Mouse (Mus musculus): ENCODE data around the gene Adarb1.

DNA sequence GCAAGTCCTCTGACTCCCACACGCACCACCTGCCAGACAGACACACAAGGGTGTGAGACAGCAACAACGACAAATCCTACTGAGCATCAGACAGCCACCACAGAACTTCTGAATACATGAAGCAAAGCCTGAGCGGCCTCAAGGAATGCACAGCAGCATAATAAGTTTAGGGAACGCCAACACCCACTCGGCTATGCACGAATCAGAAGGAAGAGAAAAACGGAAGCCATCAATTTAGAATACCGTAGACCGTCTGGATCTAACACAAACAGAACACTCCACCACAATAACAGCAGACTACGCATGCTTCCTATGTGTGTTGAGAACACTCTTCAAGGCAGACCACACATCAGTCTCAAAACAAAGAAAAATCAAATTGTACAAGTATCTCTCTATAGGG is 109.1 kb downstream of the Adarb1 start:
- TF ChIP-seq POLR2A (IDR thresholded peaks at IDR 0.05; ENCODE audit: control insufficient read depth, low read depth, low read length) (no peak), CTCF (IDR thresholded peaks at IDR 0.05; ENCODE audit: control insufficient read depth, insufficient read depth, insufficient replicate concordance, low read depth, low read length) (no peak)

Data from testis, adult 2 months (tissue).